Mouse (Mus musculus): ENCODE measurements around the gene Gm5105. TPM values are rescaled to one million over a fixed set of nuclear protein-coding genes. Genes with fewer than 3 reads are reported as not detected.

The Gm5105 gene
- total RNA-seq, 2 experiments from 2014 or later = 0.85 to 0.93 TPM

- no peak for DNase-seq
- intact Hi-C loops (cut with DNase I) = no loop called here
Measured at GRCm38 (mm10) chr3:138030563-138030962, 36.6 kb downstream of the Gm5105 start.

GRCm38 (mm10) chr3:138029351-138029750 is 37.8 kb downstream of the Gm5105 start:
- peak; percentile 51 to 59 for DNase-seq
- intact Hi-C loops (cut with DNase I) = loop anchor here (5.0 kb wide), 1 partner anchor 38 kb away; the partner anchor contains the start of genes 1110002E22Rik and Gm5105

DNA sequence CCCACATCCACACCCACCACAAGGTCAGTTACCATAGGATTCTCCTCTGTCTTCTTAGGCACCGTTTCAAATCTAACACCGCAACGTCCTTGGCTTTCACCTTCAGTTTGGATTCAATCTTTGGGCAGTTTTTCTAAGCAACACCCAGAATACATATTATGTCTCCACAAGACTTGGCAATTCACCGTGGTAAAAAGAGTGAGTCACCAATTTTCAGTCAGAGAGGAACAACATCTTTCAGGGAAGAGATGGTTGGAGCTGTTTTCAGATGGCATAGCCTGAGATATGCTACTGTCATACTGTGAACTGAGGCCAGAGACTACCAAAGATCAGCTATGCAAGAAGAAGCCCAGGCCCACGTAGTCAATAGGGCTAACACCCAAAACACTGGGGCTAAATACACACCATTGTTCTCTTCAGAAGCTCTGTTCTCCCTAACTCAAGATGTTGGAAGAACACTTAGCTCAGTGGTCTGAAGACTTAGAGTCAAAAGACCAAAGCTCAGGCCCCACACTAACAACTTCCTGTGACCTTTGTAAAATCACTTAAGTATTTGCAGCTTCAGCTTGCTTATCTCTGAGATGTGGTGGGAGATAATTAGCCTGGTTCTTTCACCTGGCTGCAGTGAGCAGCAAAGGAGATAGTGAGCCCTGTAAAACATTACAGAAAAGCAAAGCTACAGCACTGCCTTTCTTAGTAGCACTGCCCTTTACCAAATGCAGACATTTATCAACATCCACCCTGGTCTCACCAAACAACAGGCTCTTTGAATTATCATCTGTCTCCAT is 39.4 kb downstream of the Gm5105 start:
- intact Hi-C loops (cut with DNase I) = loop anchor here (5.0 kb wide), 1 partner anchor 40 kb away; the partner anchor contains the start of genes 1110002E22Rik and Gm5105
- no peak for DNase-seq

DNA sequence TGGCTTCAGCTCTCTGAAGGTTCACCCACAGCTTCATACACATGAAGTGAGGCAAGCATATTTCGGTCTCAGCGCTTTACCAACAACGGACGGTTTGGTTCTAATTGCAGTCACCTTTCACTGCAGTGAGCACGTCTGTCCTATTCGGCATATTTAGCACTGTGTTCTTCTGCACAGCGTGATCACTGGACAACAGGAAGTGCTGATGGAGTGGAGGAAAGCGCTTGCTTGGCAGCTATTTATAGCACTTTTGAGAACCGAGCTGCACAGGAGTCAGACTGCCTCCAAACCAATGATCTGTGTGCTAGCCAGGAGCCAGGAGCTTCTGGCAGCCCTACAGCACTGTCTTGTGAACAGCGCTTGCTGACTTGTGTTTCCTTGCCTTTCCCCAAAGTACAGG is 40.9 kb downstream of the Gm5105 start:
- intact Hi-C loops (cut with DNase I) = loop anchor here (5.0 kb wide), 1 partner anchor 41 kb away; the partner anchor contains the start of genes 1110002E22Rik and Gm5105
- peak; percentile 59 to 69 for DNase-seq

GRCm38 (mm10) chr3:138022651-138023050 is 44.5 kb downstream of the Gm5105 start:
- DNase-seq = no peak
- intact Hi-C loops (cut with DNase I) = no loop called here

- intact Hi-C loops (cut with DNase I) = no loop called here
- no peak for DNase-seq
Measured at GRCm38 (mm10) chr3:138022003-138022402, 45.2 kb downstream of the Gm5105 start.

GRCm38 (mm10) chr3:138016810-138017209 is 50.4 kb downstream of the Gm5105 start:
- intact Hi-C loops (cut with DNase I) = no loop called here
- DNase-seq = no peak

DNA sequence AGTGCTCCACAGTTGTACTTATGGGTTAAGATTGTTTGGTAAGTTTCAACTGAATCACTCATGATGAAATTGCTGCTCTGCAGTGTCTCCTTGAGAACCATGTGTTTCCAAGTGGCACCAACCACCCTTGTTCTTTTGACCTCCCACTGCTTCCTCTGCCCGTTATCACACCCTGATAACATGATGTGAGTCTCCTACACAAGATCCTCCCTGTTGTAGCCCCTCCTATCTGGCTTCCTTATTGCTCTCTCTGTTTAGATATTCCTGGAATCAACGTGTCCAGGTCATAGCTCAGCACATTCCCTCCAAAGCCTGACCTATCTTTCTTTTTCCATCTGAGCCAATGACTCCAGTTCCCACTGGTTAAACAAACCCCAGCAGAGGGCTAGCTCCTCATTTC is 52.5 kb downstream of the Gm5105 start:
- intact Hi-C loops (cut with DNase I) = no loop called here
- no peak for DNase-seq

DNA sequence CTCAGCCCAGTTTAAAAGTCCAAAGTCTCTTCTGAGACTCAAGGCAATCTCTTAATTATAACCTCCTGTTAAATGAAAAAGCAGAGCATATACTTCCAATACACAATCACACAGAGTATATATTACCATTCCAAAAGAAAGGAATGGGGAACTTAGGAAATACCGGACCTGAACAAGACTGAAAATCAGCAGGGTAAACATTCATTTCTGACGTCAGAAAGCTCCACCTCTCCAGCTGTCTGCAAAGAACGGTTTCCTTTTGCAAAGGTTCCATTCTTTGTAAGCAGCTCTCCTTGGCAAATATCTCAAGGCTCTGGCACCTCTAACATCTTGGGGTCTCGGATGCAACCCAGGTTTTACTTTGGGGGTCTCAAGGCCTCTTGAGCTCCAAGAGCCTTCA is 54.8 kb downstream of the Gm5105 start:
- intact Hi-C loops (cut with DNase I) = no loop called here
- no peak for DNase-seq

DNA sequence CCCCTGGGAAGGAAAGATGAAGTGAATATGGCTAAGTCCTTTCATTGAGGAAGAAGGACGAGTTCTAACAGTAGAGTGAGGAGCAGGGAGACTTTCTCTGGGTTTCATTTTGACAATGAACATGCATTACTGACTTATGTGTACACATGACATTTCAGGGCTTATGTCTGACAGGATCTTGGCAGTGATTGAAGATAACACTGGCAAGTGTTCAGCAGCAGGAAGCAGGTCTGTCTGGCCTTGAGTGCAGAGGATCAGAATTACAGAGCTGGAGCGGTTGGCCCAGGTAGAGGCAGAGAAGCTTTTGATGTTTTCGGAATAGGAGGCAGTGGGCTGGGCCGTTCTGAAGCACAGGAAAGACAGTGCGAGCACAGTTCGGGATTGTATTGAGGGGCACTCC is 59.0 kb downstream of the Gm5105 start:
- no peak for DNase-seq
- intact Hi-C loops (cut with DNase I) = no loop called here

DNA sequence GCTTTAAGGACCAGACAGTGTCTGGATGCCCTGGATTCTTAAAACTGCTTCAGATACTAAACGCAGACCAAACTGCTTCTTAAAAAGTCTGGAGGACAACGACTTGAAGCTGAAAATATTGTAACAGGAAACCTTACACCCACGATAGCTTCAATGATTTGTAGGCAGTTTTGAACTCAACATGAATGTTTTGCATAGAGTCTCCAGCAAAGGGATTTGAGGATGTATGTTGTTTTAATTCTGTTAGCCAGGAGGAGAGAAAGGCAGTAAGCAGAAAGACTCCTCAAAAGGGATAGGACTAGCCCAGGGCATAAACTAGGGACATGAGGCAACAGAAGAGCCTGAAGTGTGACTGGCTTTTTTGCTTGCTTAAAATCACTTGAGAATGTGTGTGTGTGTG is 60.3 kb downstream of the Gm5105 start:
- intact Hi-C loops (cut with DNase I) = no loop called here
- DNase-seq = no peak

- intact Hi-C loops (cut with DNase I) = no loop called here
- DNase-seq = no peak
Measured at GRCm38 (mm10) chr3:138003264-138003663, 63.9 kb downstream of the Gm5105 start.

DNA sequence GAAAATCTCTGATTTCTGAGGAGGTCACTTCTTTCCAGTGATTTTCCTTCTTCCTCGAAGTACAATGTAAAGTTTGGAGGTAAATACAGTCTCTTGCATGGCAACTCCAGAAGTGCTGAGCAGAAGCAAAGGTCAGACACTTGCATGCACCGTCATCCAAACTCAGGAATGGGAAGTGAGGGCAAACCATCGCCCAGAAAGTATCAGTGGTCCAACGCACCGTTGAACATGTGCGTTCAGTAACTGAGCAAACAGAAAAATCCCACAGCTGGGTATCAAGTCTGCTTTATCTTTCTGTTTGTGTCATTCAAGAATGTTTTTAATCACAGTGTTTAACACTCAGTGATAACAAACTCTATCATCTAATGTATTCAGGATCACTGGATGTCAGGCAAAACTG is 64.6 kb downstream of the Gm5105 start:
- no peak for DNase-seq
- intact Hi-C loops (cut with DNase I) = no loop called here

GRCm38 (mm10) chr3:138001865-138002264 is 65.3 kb downstream of the Gm5105 start:
- intact Hi-C loops (cut with DNase I) = no loop called here

GRCm38 (mm10) chr3:138000724-138001069 is 66.5 kb downstream of the Gm5105 start:
- DNase-seq = peak; percentile 59 to 74

More at GRCm38 (mm10) chr3:138001865-138002264, 65.3 kb downstream of the Gm5105 start:
- no peak for DNase-seq

GRCm38 (mm10) chr3:138000062-138000723 is 67.0 kb downstream of the Gm5105 start:
- intact Hi-C loops (cut with DNase I) = no loop called here
- DNase-seq = no peak

More at GRCm38 (mm10) chr3:138000724-138001069, 66.5 kb downstream of the Gm5105 start:
- intact Hi-C loops (cut with DNase I) = no loop called here

GRCm38 (mm10) chr3:137999224-137999790 is 67.9 kb downstream of the Gm5105 start:
- DNase-seq = no peak
- intact Hi-C loops (cut with DNase I) = no loop called here

Data from heart, postnatal 14 days (tissue).